ENCODE assay signal across 7 mouse cellular contexts in genomic region chr4:130081345-130082190, GRCm38 (mm10). TPM values are rescaled to one million over a fixed set of nuclear protein-coding genes. Genes with fewer than 3 reads are reported as not detected.
A peak's percentile ranks its signal among the peaks of the same experiment; 100 is the strongest.
DNase-seq lines count a peak whose midpoint lies in the region; ATAC-seq lines count a peak whose summit lies in the region.

No protein-coding gene starts in this region.

- peak; percentile 31 for DNase-seq in CD4-positive, CD25-positive, alpha-beta regulatory T cell, adult 2 months (ENCODE audit: low read depth, low spot score)
- peak; percentile 61 for DNase-seq in NIH3T3 (ENCODE audit: low read depth)
- DNase-seq in embryonic facial prominence, embryonic 10.5 days (ENCODE audit: low spot score): no peak
- peak; percentile 21 for DNase-seq in layer of hippocampus, adult 9-10 months (ENCODE audit: low spot score)
- DNase-seq in T-cell, adult 2 months (ENCODE audit: low spot score): no peak

- peaks cover 69% of the 10 kb centered on the region for H3K27me3 ChIP-seq in embryonic facial prominence, embryonic 10.5 days (replicated peaks; ENCODE audit: low read depth, poor library complexity, severe bottlenecking)
- H3K27me3 ChIP-seq in heart, embryonic 14.5 days (ENCODE audit: control insufficient read depth, insufficient read depth, low read length): peaks cover 31% of the 10 kb centered on the region
- H3K27me3 ChIP-seq in midbrain, embryonic 16.5 days (ENCODE audit: control insufficient read depth, insufficient read depth, low read depth, low read length): no peaks in the 10 kb centered on the region

- WGBS in embryonic facial prominence, embryonic 10.5 days: 77% methylated on average over 19 of the region's 19 CpGs
- WGBS in heart, embryonic 14.5 days: 52% methylated on average over 19 of the region's 19 CpGs
- 75% methylated on average over 19 of the region's 19 CpGs for WGBS in midbrain, embryonic 16.5 days

- H3K9me3 ChIP-seq in embryonic facial prominence, embryonic 10.5 days: no peaks in the 10 kb centered on the region
- H3K9me3 ChIP-seq in heart, embryonic 14.5 days (ENCODE audit: control insufficient read depth, low read length): no peaks in the 10 kb centered on the region
- no peaks in the 10 kb centered on the region for H3K9me3 ChIP-seq in midbrain, embryonic 16.5 days (replicated peaks; ENCODE audit: control insufficient read depth, low read length, poor library complexity, severe bottlenecking)

- H3K4me1 ChIP-seq in embryonic facial prominence, embryonic 10.5 days: peaks cover 61% of the 10 kb centered on the region
- peaks cover 12 to 14% of the 10 kb centered on the region in 2 experiments for H3K4me1 ChIP-seq in heart, embryonic 14.5 days (ENCODE audit: control insufficient read depth in 2 of 2, insufficient read depth in 2 of 2, low read length in 2 of 2)
- peaks cover 6% of the 10 kb centered on the region; the same call in 1 of the 2 replicates for H3K4me1 ChIP-seq in midbrain, embryonic 16.5 days (ENCODE audit: control insufficient read depth, insufficient read depth, low read length)

- peak overlapping the region; percentile 38; the same call in 1 of the 2 replicates for H3K9ac ChIP-seq in heart, embryonic 14.5 days (ENCODE audit: low read length)
- H3K9ac ChIP-seq in midbrain, embryonic 16.5 days (ENCODE audit: low read depth, low read length): no peak overlapping the region

- no peak overlapping the region for H3K4me2 ChIP-seq in heart, embryonic 14.5 days (ENCODE audit: low read length)
- no peak overlapping the region for H3K4me2 ChIP-seq in midbrain, embryonic 16.5 days (ENCODE audit: low read length)

- no peak overlapping the region for H3K4me3 ChIP-seq in embryonic facial prominence, embryonic 10.5 days
- no peak overlapping the region for H3K4me3 ChIP-seq in heart, embryonic 14.5 days (ENCODE audit: control insufficient read depth in 1 of 2, insufficient read depth in 1 of 2, low read depth in 1 of 2, low read length in 2 of 2)
- H3K4me3 ChIP-seq in midbrain, embryonic 16.5 days (ENCODE audit: low read depth, low read length): no peak overlapping the region

- no peaks in the 10 kb centered on the region for H3K36me3 ChIP-seq in embryonic facial prominence, embryonic 10.5 days (replicated peaks)
- no peaks in the 10 kb centered on the region for H3K36me3 ChIP-seq in heart, embryonic 14.5 days (ENCODE audit: control insufficient read depth, insufficient read depth, low read length)
- H3K36me3 ChIP-seq in midbrain, embryonic 16.5 days (ENCODE audit: control insufficient read depth, insufficient read depth, low read length): no peaks in the 10 kb centered on the region

- H3K27ac ChIP-seq in embryonic facial prominence, embryonic 10.5 days (replicated peaks): peak overlapping the region; percentile 19; the same call in 1 of the 2 replicates
- no peak overlapping the region for H3K27ac ChIP-seq in heart, embryonic 14.5 days (replicated peaks in 1 of 2; ENCODE audit: control insufficient read depth in 1 of 2, insufficient read depth in 1 of 2, low read depth in 2 of 2, low read length in 2 of 2)
- 0 out of 2 replicates have a peak overlapping the region, but pooled peaks have one; percentile 35 for H3K27ac ChIP-seq in midbrain, embryonic 16.5 days (ENCODE audit: low read length)

- no peak for ATAC-seq in heart, embryonic 14.5 days (ENCODE audit: insufficient number of reproducible peaks, insufficient read depth, low FRiP score, low read depth)
- ATAC-seq in midbrain, embryonic 16.5 days: peak; percentile 80

RNA-seq across cellular contexts. Expression of gene Pef1, which starts 20.8 kb away (rescaled TPM):
- polyA plus RNA-seq in embryonic facial prominence, embryonic 10.5 days (2016; fragmentation: Nextera tagmentation; extraction: Ambion mirVana): 69.2 and 73.2 TPM in 2 replicates
- 67.0 and 68.0 TPM in 2 replicates for polyA plus RNA-seq in heart, embryonic 14.5 days (2014; fragmentation: Nextera tagmentation; extraction: Ambion mirVana)
- polyA plus RNA-seq in midbrain, embryonic 16.5 days (2015; fragmentation: Nextera tagmentation; extraction: Ambion mirVana): 62.1 and 62.3 TPM in 2 replicates

RNA-seq across cellular contexts. Expression of gene Col16a1, which starts 33.9 kb away (rescaled TPM):
- 4.7 and 7.2 TPM in 2 replicates for polyA plus RNA-seq in embryonic facial prominence, embryonic 10.5 days (2016; fragmentation: Nextera tagmentation; extraction: Ambion mirVana)
- 27.9 and 37.1 TPM in 2 replicates for polyA plus RNA-seq in heart, embryonic 14.5 days (2014; fragmentation: Nextera tagmentation; extraction: Ambion mirVana)
- 8.6 and 10.5 TPM in 2 replicates for polyA plus RNA-seq in midbrain, embryonic 16.5 days (2015; fragmentation: Nextera tagmentation; extraction: Ambion mirVana)

RNA-seq across cellular contexts. Expression of gene Hcrtr1, which starts 57.6 kb away (rescaled TPM):
- 0.21 and 0.41 TPM in 2 replicates for polyA plus RNA-seq in embryonic facial prominence, embryonic 10.5 days (2016; fragmentation: Nextera tagmentation; extraction: Ambion mirVana)
- polyA plus RNA-seq in heart, embryonic 14.5 days (2014; fragmentation: Nextera tagmentation; extraction: Ambion mirVana): 0.15 TPM in 1 of 2 replicates, not detected in the other
- 3.9 and 6.6 TPM in 2 replicates for polyA plus RNA-seq in midbrain, embryonic 16.5 days (2015; fragmentation: Nextera tagmentation; extraction: Ambion mirVana)

Comparison
In these comparisons a context has a peak if more than half of its experiments do, and no peak if none do; other contexts are left out.
1. DNase-seq: peak in CD4-positive, CD25-positive, alpha-beta regulatory T cell, adult 2 months (single experiment), NIH3T3 (single experiment) and layer of hippocampus, adult 9-10 months (single experiment); none in embryonic facial prominence, embryonic 10.5 days (single experiment) and T-cell, adult 2 months (single experiment).
2. H3K27ac ChIP-seq: peak in embryonic facial prominence, embryonic 10.5 days (single experiment) and midbrain, embryonic 16.5 days (single experiment); none in heart, embryonic 14.5 days (0 of 2).